Mouse (Mus musculus): ENCODE measurements around the gene Atg9a. TPM values are rescaled to one million over a fixed set of nuclear protein-coding genes. Genes with fewer than 3 reads are reported as not detected.

Atg9a gene
- total RNA-seq, 2 experiments from 2014 or later: 4.8 to 25.5 TPM

- peak; percentile 53 for ATAC-seq (replicated peaks; ENCODE audit: low FRiP score, low TSS enrichment, poor library complexity, severe bottlenecking)
Observed at GRCm38 (mm10) chr1:75216797-75217585, 25.0 kb upstream of the Atg9a start.

GRCm38 (mm10) chr1:75215785-75216184 is 23.8 kb upstream of the Atg9a start:
- no peak for ATAC-seq (replicated peaks; ENCODE audit: low FRiP score, low TSS enrichment, poor library complexity, severe bottlenecking)

- no peak for ATAC-seq (replicated peaks; ENCODE audit: low FRiP score, low TSS enrichment, poor library complexity, severe bottlenecking)
Observed at GRCm38 (mm10) chr1:75214886-75215285, 22.9 kb upstream of the Atg9a start.

- no peak for ATAC-seq (replicated peaks; ENCODE audit: low FRiP score, low TSS enrichment, poor library complexity, severe bottlenecking)
Observed at GRCm38 (mm10) chr1:75214442-75214841, 22.4 kb upstream of the Atg9a start.

GRCm38 (mm10) chr1:75213096-75213495 is 21.1 kb upstream of the Atg9a start:
- ATAC-seq (replicated peaks; ENCODE audit: low FRiP score, low TSS enrichment, poor library complexity, severe bottlenecking): no peak

- ATAC-seq (replicated peaks; ENCODE audit: low FRiP score, low TSS enrichment, poor library complexity, severe bottlenecking): no peak
Observed at GRCm38 (mm10) chr1:75212542-75212941, 20.5 kb upstream of the Atg9a start.

GRCm38 (mm10) chr1:75211141-75211708 is 19.2 kb upstream of the Atg9a start:
- ATAC-seq (replicated peaks; ENCODE audit: low FRiP score, low TSS enrichment, poor library complexity, severe bottlenecking): no peak

- ATAC-seq (replicated peaks; ENCODE audit: low FRiP score, low TSS enrichment, poor library complexity, severe bottlenecking): peak; percentile 81
Observed at GRCm38 (mm10) chr1:75210136-75211087, 18.4 kb upstream of the Atg9a start, which contains the start of the genes Glb1l and Stk16. Gene Glb1l, minus strand, starts transcription at chr1:75210813. Gene Stk16, plus strand, starts transcription at chr1:75210838.

- ATAC-seq (replicated peaks; ENCODE audit: low FRiP score, low TSS enrichment, poor library complexity, severe bottlenecking): peak; percentile 48
Observed at GRCm38 (mm10) chr1:75208967-75209678, 17.1 kb upstream of the Atg9a start.

GRCm38 (mm10) chr1:75201236-75201635 is 9.2 kb upstream of the Atg9a start:
- no peak for ATAC-seq (replicated peaks; ENCODE audit: low FRiP score, low TSS enrichment, poor library complexity, severe bottlenecking)

GRCm38 (mm10) chr1:75192452-75192851 is 456 bp upstream of the Atg9a start:
- ATAC-seq (replicated peaks; ENCODE audit: low FRiP score, low TSS enrichment, poor library complexity, severe bottlenecking): peak; percentile 27; the same call in 1 of the 2 replicates

- ATAC-seq (replicated peaks; ENCODE audit: low FRiP score, low TSS enrichment, poor library complexity, severe bottlenecking): no peak
Observed at GRCm38 (mm10) chr1:75191258-75191621, 756 bp downstream of the Atg9a start.

GRCm38 (mm10) chr1:75190577-75190976 is 1.4 kb downstream of the Atg9a start:
- ATAC-seq (replicated peaks; ENCODE audit: low FRiP score, low TSS enrichment, poor library complexity, severe bottlenecking): peak; percentile 58

- no peak for ATAC-seq (replicated peaks; ENCODE audit: low FRiP score, low TSS enrichment, poor library complexity, severe bottlenecking)
Observed at GRCm38 (mm10) chr1:75187914-75188483, 4.0 kb downstream of the Atg9a start.

- ATAC-seq (replicated peaks; ENCODE audit: low FRiP score, low TSS enrichment, poor library complexity, severe bottlenecking): no peak
Observed at GRCm38 (mm10) chr1:75187126-75187525, 4.9 kb downstream of the Atg9a start.

GRCm38 (mm10) chr1:75185495-75185894 is 6.5 kb downstream of the Atg9a start:
- ATAC-seq (replicated peaks; ENCODE audit: low FRiP score, low TSS enrichment, poor library complexity, severe bottlenecking): no peak

GRCm38 (mm10) chr1:75182160-75182559 is 9.8 kb downstream of the Atg9a start:
- ATAC-seq (replicated peaks; ENCODE audit: low FRiP score, low TSS enrichment, poor library complexity, severe bottlenecking): no peak

- ATAC-seq (replicated peaks; ENCODE audit: low FRiP score, low TSS enrichment, poor library complexity, severe bottlenecking): no peak
Observed at GRCm38 (mm10) chr1:75181377-75181870, 10.6 kb downstream of the Atg9a start.

- no peak for ATAC-seq (replicated peaks; ENCODE audit: low FRiP score, low TSS enrichment, poor library complexity, severe bottlenecking)
Observed at GRCm38 (mm10) chr1:75180741-75181140, 11.3 kb downstream of the Atg9a start.

Data from megakaryocyte-erythroid progenitor cell, adult 5-6 weeks (primary cell).